Mouse (Mus musculus) kidney, adult 2 months (tissue): ENCODE results near the gene Slc47a2. TPM values are rescaled to one million over a fixed set of nuclear protein-coding genes. Genes with fewer than 3 reads are reported as not detected.

ENCODE experiments used
- DNase-seq: peaks from one replicate; pipeline ENCODE4 v3.0.0; 2021
- H3K27ac ChIP-seq: fragments of 200-500 bp; 2 replicates; pipeline ENCODE4 v1.5.1; 2012; ENCODE audit warnings: low read depth, low read length, control low read depth, inconsistent platforms; ENCODE audit not compliant: insufficient read depth
- H3K27me3 ChIP-seq: fragments of 200-500 bp; replicated peaks from 2 replicates; pipeline ENCODE4 v1.6.1; 2012; ENCODE audit warnings: mild to moderate bottlenecking, moderate library complexity, low read length, inconsistent platforms; ENCODE audit not compliant: control insufficient read depth, insufficient read depth
- H3K36me3 ChIP-seq: fragments of 200-500 bp; 2 replicates; pipeline ENCODE4 v1.6.1; 2012; ENCODE audit warnings: mild to moderate bottlenecking, moderate library complexity, low read length, inconsistent platforms; ENCODE audit not compliant: control insufficient read depth, insufficient read depth
- H3K4me1 ChIP-seq: fragments of 200-500 bp; 2 replicates; pipeline ENCODE4 v1.6.1; 2011; ENCODE audit warnings: low read length; ENCODE audit not compliant: control insufficient read depth, insufficient read depth
- H3K4me3 ChIP-seq: fragments of 200-500 bp; 2 replicates; pipeline ENCODE4 v1.5.1; 2011; ENCODE audit warnings: mild to moderate bottlenecking, low read depth, low read length, control low read depth; ENCODE audit not compliant: insufficient read depth
- CTCF ChIP-seq: fragments of 200-500 bp; conservative IDR thresholded peaks from 2 replicates; pipeline ENCODE4 v1.5.1; 2011; ENCODE audit warnings: low read depth, mild to moderate bottlenecking, control low read depth, low read length, moderate library complexity, mixed read lengths; ENCODE audit not compliant: insufficient read depth, insufficient read length
- POLR2A ChIP-seq: fragments of 200-500 bp; IDR thresholded peaks from one replicate; pipeline ENCODE4 v1.6.1; 2011; ENCODE audit warnings: low read depth, low read length, control low read depth
- WGBS: fragments of 180-500 bp; shearing (Covaris S2); methylation state at CpG from one replicate; pipeline ENCODE4 v1.1.7; 2018; 5-methylcytosine and 5-hydroxymethylcytosine counted together
- polyA plus RNA-seq: library from polyadenylated mRNA; depleted of rRNA; stranded (reverse); fragments of >200 nt; gene quantifications from 2 replicates; pipeline ENCODE4 v1.2.3, GENCODE M21; 2012

Slc47a2 gene
- polyA plus RNA-seq, 1 experiment: 1.5 TPM

DNA sequence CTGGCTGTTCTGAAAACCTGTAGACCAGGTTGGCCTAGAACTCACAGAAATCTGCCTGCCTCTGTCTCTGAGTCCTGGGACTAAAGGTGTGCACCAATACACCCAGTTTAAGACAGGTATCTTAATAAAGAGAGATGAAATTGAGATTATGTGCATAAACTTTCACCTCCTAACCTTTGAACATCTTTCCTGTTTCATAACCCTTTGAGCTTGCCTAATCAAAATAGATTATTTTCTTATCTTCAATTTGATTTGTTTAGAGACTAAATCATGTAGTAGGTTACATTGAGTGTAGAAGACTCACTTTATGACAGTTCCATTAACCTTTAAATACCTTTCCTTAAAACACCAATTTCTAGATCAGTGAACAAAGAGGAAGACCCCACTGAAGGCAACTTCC lies 71.0 kb downstream of the Slc47a2 start:
- TF ChIP-seq POLR2A: no peak
- TF ChIP-seq CTCF: no peak
- Histone ChIP-seq H3K36me3 (no peaks in the 10 kb centered on the region), H3K4me1 (no peaks in the 10 kb centered on the region; the same call in 1 of the 2 replicates), H3K27me3 (no peaks in the 10 kb centered on the region), H3K27ac (no peak overlapping the region), H3K4me3 (no peak overlapping the region)
- DNase-seq: no peak

DNA sequence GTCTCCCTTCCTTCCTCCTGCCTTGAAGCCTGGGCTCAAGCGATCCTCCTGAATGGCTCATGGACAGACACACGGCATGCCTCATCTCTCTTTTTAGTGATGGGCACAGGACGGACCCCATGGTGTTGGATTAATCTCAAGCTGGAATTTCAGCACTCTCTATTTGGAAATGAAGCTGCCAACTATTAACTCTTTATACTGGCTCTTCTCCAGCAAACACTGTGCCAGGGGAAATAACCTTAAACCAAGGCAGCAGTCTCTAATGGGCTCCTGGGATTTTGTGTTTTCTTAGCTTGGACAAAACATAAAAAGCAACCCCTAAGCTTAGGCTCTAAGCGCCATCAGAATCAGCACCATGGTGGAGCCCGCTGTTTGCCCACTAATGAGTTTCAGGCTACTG lies 72.3 kb downstream of the Slc47a2 start:
- Histone ChIP-seq H3K36me3 (no peaks in the 10 kb centered on the region), H3K4me3 (no peak overlapping the region), H3K27me3 (no peaks in the 10 kb centered on the region), H3K27ac (no peak overlapping the region), H3K4me1 (no peaks in the 10 kb centered on the region; the same call in 1 of the 2 replicates)
- WGBS: 81% methylated on average over 5 of the region's 5 CpGs
- peak; percentile 54 for DNase-seq
- no peak for TF ChIP-seq CTCF
- TF ChIP-seq POLR2A: no peak

DNA sequence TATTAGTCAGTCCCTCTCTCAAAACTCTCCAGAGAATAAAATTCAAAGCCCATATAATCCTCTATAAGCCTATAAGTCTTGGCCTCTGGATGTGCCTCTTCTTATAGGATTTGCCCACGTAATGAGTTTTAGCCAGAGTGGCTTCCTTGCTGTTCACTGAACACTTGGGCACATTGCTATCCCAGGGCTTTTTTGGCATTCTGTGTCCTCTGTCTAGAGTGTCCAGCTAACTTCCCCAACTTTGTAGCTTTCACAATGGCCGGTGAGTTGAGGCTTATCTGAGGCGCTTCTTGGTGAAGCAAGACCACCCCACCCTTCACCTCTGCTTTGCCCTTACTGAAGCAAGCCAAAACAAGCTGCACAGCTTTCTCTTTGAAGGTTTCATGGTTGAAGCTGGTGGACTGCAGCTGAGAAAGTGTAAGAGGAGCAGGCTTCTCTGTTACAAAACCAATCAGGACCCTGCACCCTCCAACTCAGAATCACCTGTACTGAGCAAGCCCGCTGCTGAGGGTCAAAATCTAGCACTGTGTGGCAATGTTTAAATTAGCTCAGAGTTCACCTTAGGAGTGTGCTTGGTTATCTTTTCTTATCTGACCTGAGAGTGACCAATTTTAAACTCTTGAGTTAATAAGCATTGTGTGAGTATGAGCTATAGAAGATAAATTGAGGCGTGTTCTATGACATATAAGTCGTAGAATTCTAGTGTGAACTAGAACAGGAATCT lies 73.9 kb downstream of the Slc47a2 start:
- Histone ChIP-seq H3K4me1 (no peaks in the 10 kb centered on the region; the same call in 1 of the 2 replicates), H3K27ac (no peak overlapping the region), H3K27me3 (no peaks in the 10 kb centered on the region), H3K36me3 (peaks cover 1% of the 10 kb centered on the region; the same call in 1 of the 2 replicates), H3K4me3 (no peak overlapping the region)
- TF ChIP-seq POLR2A: no peak
- TF ChIP-seq CTCF: no peak
- no peak for DNase-seq
- WGBS: 94% methylated on average over 6 of the region's 6 CpGs

DNA sequence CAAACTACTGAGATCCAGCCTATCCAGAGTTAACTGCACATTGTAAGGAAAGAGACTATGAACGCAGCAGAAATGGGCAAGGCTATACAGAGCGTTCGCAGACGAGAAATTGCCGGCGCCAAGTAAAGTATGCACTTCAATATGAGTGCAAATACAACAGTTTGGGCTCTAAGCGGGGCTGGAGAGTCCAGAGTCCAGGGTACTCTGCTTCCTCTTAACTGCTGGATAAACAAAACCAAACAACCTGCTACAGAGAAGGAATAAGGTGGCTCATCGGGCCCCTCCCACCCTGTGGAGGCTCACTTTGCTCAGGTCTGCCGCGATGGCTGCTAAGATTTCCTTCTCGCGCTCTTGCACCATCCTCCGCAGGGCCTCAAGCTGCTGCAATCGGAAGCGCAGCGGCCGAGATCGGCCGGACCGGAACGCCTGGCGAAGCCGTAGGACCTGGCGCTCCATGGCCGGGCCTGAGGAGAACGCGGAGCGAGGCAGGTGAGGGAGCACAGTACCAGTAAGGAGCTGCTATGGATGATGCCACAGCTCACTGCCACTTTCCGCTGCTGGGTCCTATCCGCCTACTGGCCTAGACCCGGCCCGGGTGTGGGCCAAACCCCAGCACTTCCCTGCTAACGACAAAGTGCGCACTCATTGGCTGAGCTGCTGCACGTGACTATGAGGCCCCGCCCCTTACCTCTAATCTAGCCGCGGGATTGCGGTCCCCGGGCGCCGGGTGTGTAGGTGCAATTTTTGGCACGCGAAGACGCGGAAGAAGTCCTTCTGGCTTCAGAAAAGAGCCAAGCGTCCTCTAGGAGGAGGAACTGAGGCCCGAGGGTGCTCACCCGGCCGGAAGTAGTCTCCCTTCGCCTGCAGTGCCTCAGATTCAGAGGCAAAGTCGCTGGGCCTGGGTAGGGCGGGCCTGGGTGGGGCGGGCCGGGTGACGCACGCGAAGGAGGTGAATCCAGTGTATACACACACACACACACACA lies 75.8 kb downstream of the Slc47a2 start, which contains the start of gene Aldh3a2:
Gene Aldh3a2, minus strand, starts transcription at position 914 of the 983 bp plus-strand sequence.
- under 1% methylated on average over 58 of the region's 58 CpGs for WGBS
- TF ChIP-seq CTCF: peak; percentile 8; the same call in 1 of the 2 replicates
- TF ChIP-seq POLR2A: peak; percentile 98
- Histone ChIP-seq H3K4me3 (peak within 1 kb of the TSS; percentile 88), H3K27me3 (no peaks in the 10 kb centered on the region), H3K4me1 (no peaks in the 10 kb centered on the region; the same call in 1 of the 2 replicates), H3K36me3 (peaks cover 1% of the 10 kb centered on the region; the same call in 1 of the 2 replicates), H3K27ac (peak within 1 kb of the TSS; percentile 97)
- DNase-seq: peak; percentile 98

DNA sequence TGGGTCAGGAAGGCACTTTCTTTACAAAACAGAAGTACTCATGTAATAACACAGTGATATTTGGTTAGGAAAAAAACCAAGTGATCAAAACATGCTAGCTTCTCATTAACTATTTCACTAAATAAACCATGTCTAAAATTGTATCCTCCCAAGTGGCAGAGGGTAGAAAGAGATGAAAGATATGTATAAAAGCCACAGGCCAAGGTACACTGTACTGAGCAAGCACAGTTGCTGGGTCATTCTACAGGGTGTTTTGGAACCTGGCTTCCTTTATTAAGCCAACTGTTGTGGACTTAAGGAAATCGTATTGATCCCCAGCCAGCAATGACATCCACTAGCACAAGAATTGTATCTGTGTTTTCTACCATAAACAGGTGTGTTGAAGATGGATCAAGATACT lies 78.8 kb downstream of the Slc47a2 start:
- no peak overlapping the region for H3K4me3 ChIP-seq
- H3K4me1 ChIP-seq: no peaks in the 10 kb centered on the region; the same call in 1 of the 2 replicates
- no peak for TF ChIP-seq CTCF
- TF ChIP-seq POLR2A: no peak
- H3K27ac ChIP-seq: no peak overlapping the region
- peaks cover 4% of the 10 kb centered on the region for H3K36me3 ChIP-seq
- 80% methylated on average over 1 of the region's 1 CpGs for WGBS
- no peak for DNase-seq
- no peaks in the 10 kb centered on the region for H3K27me3 ChIP-seq

DNA sequence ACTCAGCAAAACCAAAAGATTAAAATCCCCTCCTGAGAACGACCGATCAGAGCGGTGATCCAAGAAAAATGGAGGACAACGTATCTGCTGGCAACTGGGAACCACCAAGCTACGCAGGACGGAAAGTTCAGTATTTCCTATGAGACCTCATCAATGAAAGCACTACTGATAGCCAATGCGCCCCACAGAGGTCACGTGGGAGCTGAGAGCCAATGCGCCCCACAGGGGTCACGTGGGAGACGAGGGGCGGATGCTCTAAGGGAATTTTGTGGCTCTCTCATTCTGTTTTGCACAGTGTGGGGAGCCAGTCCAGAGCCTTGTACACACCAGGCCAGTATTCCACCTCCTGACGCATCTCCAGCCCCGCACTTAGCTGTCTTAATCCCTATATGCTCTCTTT lies 80.1 kb downstream of the Slc47a2 start:
- TF ChIP-seq POLR2A (no peak), CTCF (no peak)
- DNase-seq: no peak

More for the DNA sequence above, 80.1 kb downstream of the Slc47a2 start:
- Histone ChIP-seq H3K4me3 (no peak overlapping the region), H3K27me3 (no peaks in the 10 kb centered on the region), H3K4me1 (no peaks in the 10 kb centered on the region; the same call in 1 of the 2 replicates), H3K27ac (no peak overlapping the region), H3K36me3 (peaks cover 4% of the 10 kb centered on the region)
- 96% methylated on average over 14 of the region's 14 CpGs for WGBS
